Mouse (Mus musculus): ENCODE measurements around the gene Ptpre. TPM values are rescaled to one million over a fixed set of nuclear protein-coding genes. Genes with fewer than 3 reads are reported as not detected.
"Not testable (repeated sequence)": the region's sequence is repeated elsewhere in the genome, so short reads cannot be mapped to it uniquely, and the experiment has no call there.

The Ptpre gene
- total and polyA plus RNA-seq, 3 experiments, result 2.3 to 6.9 (median 3.7) TPM

DNA sequence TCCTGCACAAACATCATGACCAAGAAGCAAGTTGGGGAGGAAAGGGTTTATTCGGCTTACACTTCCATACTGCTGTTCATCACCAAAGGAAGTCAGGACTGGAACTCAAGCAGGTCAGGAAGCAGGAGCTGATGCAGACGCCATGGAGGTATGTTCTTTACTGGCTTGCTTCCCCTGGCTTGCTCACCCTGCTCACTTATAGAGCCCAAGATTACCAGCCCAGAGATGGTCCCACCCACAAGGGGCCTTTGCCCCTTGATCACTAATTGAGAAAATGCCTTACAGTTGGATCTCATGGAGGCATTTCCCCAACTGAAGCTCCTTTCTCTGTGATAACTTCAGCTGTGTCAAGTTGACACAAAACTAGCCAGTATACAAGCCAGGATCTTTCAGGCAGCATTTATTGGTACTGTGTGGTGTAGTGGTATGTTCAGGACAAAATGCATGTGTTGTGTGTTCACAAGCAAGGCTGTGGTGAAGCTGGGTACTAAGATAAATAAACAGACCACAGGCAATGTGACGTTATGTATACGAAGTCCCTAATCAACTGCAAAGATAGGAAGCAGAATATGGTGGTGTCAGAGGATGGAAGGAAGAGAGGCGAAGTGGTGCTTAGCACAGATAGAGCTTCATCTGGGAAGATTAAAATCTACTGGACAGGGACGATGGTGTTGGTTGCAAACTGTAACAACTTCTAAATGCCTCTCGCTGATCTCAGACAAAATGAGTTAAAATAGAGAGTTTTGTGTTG is 38.2 kb downstream of the Ptpre start:
- DNase-seq (ENCODE audit: extremely low read depth); H3K27me3 ChIP-seq (replicated peaks); H3K4me3 ChIP-seq (replicated peaks in 1 of 3; ENCODE audit: low read depth in 2 of 3, low read length in 2 of 3, poor library complexity in 1 of 3); H3K9me3 ChIP-seq (replicated peaks; ENCODE audit: low read length); in situ Hi-C loops (cut with MboI; ENCODE audit: low pct_ligation_motif_present, low pct_unique_long_range_greater_than_20kb, low sequenced_read_pairs); dilution Hi-C loops (cut with MboI; ENCODE audit: extremely low pct_ligation_motif_present, extremely low pct_unique_long_range_greater_than_20kb, low sequenced_read_pairs); H3K27ac ChIP-seq (ENCODE audit: insufficient read depth, low read depth); H3K9ac ChIP-seq (ENCODE audit: insufficient read depth, low read depth); H3K79me2 ChIP-seq (replicated peaks; ENCODE audit: control insufficient read depth, extremely low read depth, insufficient read depth, poor library complexity, severe bottlenecking); H3K4me2 ChIP-seq (ENCODE audit: insufficient read depth, low read depth, poor library complexity, severe bottlenecking); H3K36me3 ChIP-seq (replicated peaks in 1 of 2; ENCODE audit: control insufficient read depth in 1 of 2, insufficient read depth in 1 of 2, low read length in 1 of 2); H3K4me1 ChIP-seq (ENCODE audit: control insufficient read depth in 1 of 2, insufficient read depth in 2 of 2): not testable (repeated sequence)

DNA sequence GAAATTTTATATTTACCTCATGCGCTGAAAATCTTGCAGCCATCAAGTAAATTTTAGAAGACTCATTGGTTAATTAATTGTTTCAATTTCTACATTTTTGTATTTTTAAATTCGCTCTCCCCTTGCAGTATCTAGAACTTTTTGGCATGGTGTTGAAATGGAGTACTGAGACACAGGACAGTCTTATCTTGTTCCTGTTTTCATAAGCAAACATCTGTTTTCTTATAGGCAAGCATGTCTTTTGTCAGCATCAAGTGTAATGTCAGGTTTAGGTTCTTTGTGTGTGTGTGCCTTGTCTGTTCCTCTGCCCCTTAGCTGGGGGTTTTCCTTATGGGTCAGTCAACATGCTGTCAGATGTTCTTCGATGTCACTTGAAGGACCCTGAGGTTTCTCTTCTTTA is 39.0 kb downstream of the Ptpre start:
- Histone ChIP-seq H3K27ac (ENCODE audit: insufficient read depth, low read depth) (no peak overlapping the region), H3K79me2 (replicated peaks; ENCODE audit: control insufficient read depth, extremely low read depth, insufficient read depth, poor library complexity, severe bottlenecking) (no peaks in the 10 kb centered on the region), H3K27me3 (replicated peaks) (no peaks in the 10 kb centered on the region), H3K9ac (ENCODE audit: insufficient read depth, low read depth) (no peak overlapping the region), H3K4me3 (replicated peaks in 1 of 3; ENCODE audit: low read depth in 2 of 3, low read length in 2 of 3, poor library complexity in 1 of 3) (no peak overlapping the region), H3K9me3 (replicated peaks; ENCODE audit: low read length) (no peaks in the 10 kb centered on the region), H3K36me3 (replicated peaks in 1 of 2; ENCODE audit: control insufficient read depth in 1 of 2, insufficient read depth in 1 of 2, low read length in 1 of 2) (no peaks in the 10 kb centered on the region), H3K4me1 (ENCODE audit: control insufficient read depth in 1 of 2, insufficient read depth in 2 of 2) (peaks cover 6 to 11% of the 10 kb centered on the region in 2 experiments), H3K4me2 (ENCODE audit: insufficient read depth, low read depth, poor library complexity, severe bottlenecking) (no peak overlapping the region)
- no peak for TF ChIP-seq MYC (IDR thresholded peaks at IDR 0.05; ENCODE audit: low read depth, low read length)
- no peak for TF ChIP-seq MEF2A (IDR thresholded peaks at IDR 0.05; ENCODE audit: borderline replicate concordance, low read depth, low read length)
- TF ChIP-seq GABPA (IDR thresholded peaks at IDR 0.05; ENCODE audit: insufficient replicate concordance, low read depth, low read length), result no peak
- TF ChIP-seq EP300 (IDR thresholded peaks at IDR 0.05; ENCODE audit: low read length), result no peak
- no peak for TF ChIP-seq RCOR1 (conservative IDR thresholded peaks at IDR 0.05; ENCODE audit: low read depth, low read length)
- TF ChIP-seq SMC3 (IDR thresholded peaks at IDR 0.05; ENCODE audit: low read depth, low read length), result no peak
- no peak for TF ChIP-seq E2F4 (IDR thresholded peaks at IDR 0.05; ENCODE audit: insufficient replicate concordance, low read depth, low read length)
- no peak for TF ChIP-seq ZKSCAN1 (IDR thresholded peaks at IDR 0.05; ENCODE audit: borderline replicate concordance, low read depth, low read length)
- TF ChIP-seq ZNF384 (IDR thresholded peaks at IDR 0.05; ENCODE audit: low read depth, low read length), result no peak
- TF ChIP-seq IRF4 (IDR thresholded peaks at IDR 0.05; ENCODE audit: low read depth, low read length), result no peak
- TF ChIP-seq ZC3H11A (IDR thresholded peaks at IDR 0.05; ENCODE audit: low read depth, low read length), result no peak
- TF ChIP-seq SIN3A (IDR thresholded peaks at IDR 0.05; ENCODE audit: low read length), result no peak
- TF ChIP-seq MAX (IDR thresholded peaks at IDR 0.05; ENCODE audit: low read length), result no peak
- no peak for TF ChIP-seq UBTF (IDR thresholded peaks at IDR 0.05; ENCODE audit: low read depth, low read length)
- no peak for TF ChIP-seq POLR2A (IDR thresholded peaks at IDR 0.05; ENCODE audit: low read depth, low read length)
- TF ChIP-seq ELF1 (IDR thresholded peaks at IDR 0.05; ENCODE audit: low read depth, low read length), result no peak
- in situ Hi-C loops (cut with MboI; ENCODE audit: low pct_ligation_motif_present, low pct_unique_long_range_greater_than_20kb, low sequenced_read_pairs), result no loop called here
- dilution Hi-C loops (cut with MboI; ENCODE audit: extremely low pct_ligation_motif_present, extremely low pct_unique_long_range_greater_than_20kb, low sequenced_read_pairs), result no loop called here
- no peak for DNase-seq (ENCODE audit: extremely low read depth)
